9 mouse cellular contexts compared by ENCODE assay signal in the genomic region with DNA sequence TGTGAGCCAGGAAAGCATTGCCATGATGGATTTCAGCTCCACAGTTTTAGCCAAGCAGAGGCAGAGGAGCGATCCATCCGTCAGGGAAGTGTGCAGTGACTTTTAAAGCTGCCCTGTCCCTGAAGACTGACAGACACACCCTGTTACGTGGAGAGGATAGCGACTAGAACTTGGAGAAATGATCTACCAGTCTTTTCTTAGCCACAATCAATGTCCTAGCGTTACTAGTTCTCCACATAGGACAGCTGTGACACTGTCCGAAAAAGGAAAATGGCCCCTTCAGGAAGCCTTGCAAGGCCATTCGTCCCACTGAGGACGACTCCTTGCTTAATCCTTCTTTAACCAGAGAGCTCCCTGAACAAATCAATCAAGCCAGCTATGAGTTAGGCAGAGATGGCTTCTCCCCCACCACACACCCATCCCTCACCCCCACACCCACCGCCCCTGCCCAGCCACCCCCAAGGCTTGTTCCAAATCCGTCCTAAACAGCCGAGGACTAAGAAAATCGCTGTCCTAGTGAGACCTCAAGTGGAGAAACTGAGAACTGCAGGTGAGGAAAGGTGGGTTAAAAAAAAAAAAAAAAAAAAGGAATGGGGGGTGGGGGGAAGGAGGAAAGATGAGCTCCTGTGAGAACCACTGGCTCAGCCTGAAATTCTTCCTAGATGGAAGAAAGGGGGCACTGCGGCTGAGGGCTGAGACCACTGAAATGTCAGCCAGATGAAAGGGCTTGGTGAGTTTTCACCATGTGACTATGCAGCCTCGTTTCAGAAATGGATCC.
A peak's percentile ranks its signal among the peaks of the same experiment; 100 is the strongest.
DNase-seq lines count a peak whose midpoint lies in the region; ATAC-seq and TF ChIP-seq lines count a peak whose summit lies in the region.
"Had no signal": no experiment of that assay in that cellular context is flagged by ENCODE, and none has a peak within 500 bp of the region (broad histone marks: within the 10 kb centered on the region; RNA-seq: fewer than 3 reads in every experiment).

No protein-coding gene starts in this region.

- peak; percentile 46 to 64; a peak in 3 of 4 replicates for ATAC-seq in hematopoietic stem cell, adult 5-6 weeks (replicated peaks in 1 of 2; ENCODE audit: insufficient read depth in 1 of 2, low FRiP score in 2 of 2, low TSS enrichment in 1 of 2, low read depth in 1 of 2, poor library complexity in 2 of 2, severe bottlenecking in 2 of 2)

- H3K27ac ChIP-seq in heart, adult 2 months = peak overlapping the region; percentile 31; the same call in 1 of the 2 replicates
- H3K27ac ChIP-seq in brown adipose tissue, adult 24 weeks (replicated peaks; ENCODE audit: low read depth, low read length) = no peak overlapping the region
- peak overlapping the region; percentile 67 for H3K27ac ChIP-seq in forebrain, embryonic 10.5 days
- H3K27ac ChIP-seq in small intestine, adult 2 months (ENCODE audit: insufficient read depth, low read depth, low read length) = no peak overlapping the region

- intact Hi-C loops in heart, adult 2 months (cut with DNase I) = loop anchor here (1.0 to 5.0 kb wide), 3 partner anchors 262 to 582 kb away; no protein-coding TSS in a partner anchor
- intact Hi-C loops in heart, postnatal 25 days (cut with DNase I) = loop anchor here (1.0 to 10.0 kb wide), 4 partner anchors 262 to 670 kb away; partner anchors contain the start of gene Orc5

- peak overlapping the region; percentile 62 for H3K9ac ChIP-seq in heart, adult 2 months (ENCODE audit: low read depth, low read length)

- no peaks in the 10 kb centered on the region for H3K27me3 ChIP-seq in heart, adult 2 months (ENCODE audit: control insufficient read depth, insufficient read depth, low read length)
- no peaks in the 10 kb centered on the region for H3K27me3 ChIP-seq in forebrain, embryonic 10.5 days (ENCODE audit: poor library complexity, severe bottlenecking)
- no peaks in the 10 kb centered on the region for H3K27me3 ChIP-seq in small intestine, adult 2 months (ENCODE audit: control insufficient read depth, insufficient read depth, low read length)

- H3K79me2 ChIP-seq in heart, adult 2 months (replicated peaks; ENCODE audit: control insufficient read depth, insufficient read depth, low read length) = no peaks in the 10 kb centered on the region

- H3K4me3 ChIP-seq in heart, adult 2 months = peak overlapping the region; percentile 30
- peak overlapping the region; percentile 17; the same call in 1 of the 2 replicates for H3K4me3 ChIP-seq in brown adipose tissue, adult 24 weeks (ENCODE audit: insufficient read depth, low read depth, low read length)
- H3K4me3 ChIP-seq in forebrain, embryonic 10.5 days = peak overlapping the region; percentile 46
- no peak overlapping the region for H3K4me3 ChIP-seq in small intestine, adult 2 months (ENCODE audit: low read depth, low read length)

- no peaks in the 10 kb centered on the region for H3K9me3 ChIP-seq in forebrain, embryonic 10.5 days
- H3K9me3 ChIP-seq: G1E had no signal

- 19% methylated on average over 14 of the region's 14 CpGs for WGBS in heart, adult 2 months
- WGBS in forebrain, embryonic 10.5 days = 22% methylated on average over 14 of the region's 14 CpGs
- 20% methylated on average over 14 of the region's 14 CpGs for WGBS in small intestine, adult 2 months

- TF ChIP-seq EP300 in heart, adult 2 months (IDR thresholded peaks at IDR 0.05; ENCODE audit: insufficient read depth, low read depth, low read length) = no peak

- DNase-seq in heart, adult 2 months = peak; percentile 23 to 49
- no peak for DNase-seq in heart, postnatal 25 days (ENCODE audit: low spot score)
- peak; percentile 57 for DNase-seq in forebrain, embryonic 10.5 days (ENCODE audit: extremely low spot score, low spot score)
- peak; percentile 7 to 46 for DNase-seq in layer of hippocampus, postnatal 36 days
- peak; percentile 88 for DNase-seq in mesoderm, embryonic 11.5 days (ENCODE audit: low read depth, low spot score)

- no peak for TF ChIP-seq POLR2A in heart, adult 2 months (IDR thresholded peaks at IDR 0.05; ENCODE audit: insufficient read depth, low read depth, low read length)
- no peak for TF ChIP-seq POLR2A in small intestine, adult 2 months (IDR thresholded peaks at IDR 0.05; ENCODE audit: low read depth, low read length)

- no peaks in the 10 kb centered on the region for H3K36me3 ChIP-seq in heart, adult 2 months (ENCODE audit: control insufficient read depth, insufficient read depth, low read length)
- no peaks in the 10 kb centered on the region for H3K36me3 ChIP-seq in forebrain, embryonic 10.5 days (replicated peaks)
- H3K36me3 ChIP-seq in small intestine, adult 2 months (ENCODE audit: control insufficient read depth, insufficient read depth, low read length) = no peaks in the 10 kb centered on the region
- H3K36me3 ChIP-seq: G1E had no signal

- TF ChIP-seq CTCF in heart, adult 2 months (IDR thresholded peaks at IDR 0.05) = peak; percentile 69
- peak; percentile 48; the same call in 1 of the 2 replicates for TF ChIP-seq CTCF in small intestine, adult 2 months (IDR thresholded peaks at IDR 0.05; ENCODE audit: extremely low read depth, insufficient read length, insufficient replicate concordance, low read depth, low read length)

- no peaks in the 10 kb centered on the region; the same call in 1 of the 2 replicates for H3K4me1 ChIP-seq in heart, adult 2 months (ENCODE audit: control insufficient read depth, insufficient read depth, low read length)
- no peaks in the 10 kb centered on the region for H3K4me1 ChIP-seq in brown adipose tissue, adult 24 weeks (ENCODE audit: control insufficient read depth, insufficient read depth, insufficient read length, low read length)
- H3K4me1 ChIP-seq in forebrain, embryonic 10.5 days = peaks cover 5% of the 10 kb centered on the region; the same call in 1 of the 2 replicates
- no peaks in the 10 kb centered on the region for H3K4me1 ChIP-seq in small intestine, adult 2 months (ENCODE audit: control insufficient read depth, insufficient read depth, insufficient read length, low read length)

Comparison
In these comparisons a context has a peak if more than half of its experiments do, and no peak if none do; other contexts are left out.
1. H3K27ac ChIP-seq: peak in heart, adult 2 months (single experiment) and forebrain, embryonic 10.5 days (single experiment); none in brown adipose tissue, adult 24 weeks (single experiment) and small intestine, adult 2 months (single experiment).